Mouse (Mus musculus): ENCODE measurements around the gene Apbb2.

Apbb2 gene

GRCm38 (mm10) chr5:66398530-66399263 lies 219.9 kb downstream of the Apbb2 start:
- Histone ChIP-seq H3K27me3 (ENCODE audit: insufficient read depth, low read length) (no peaks in the 10 kb centered on the region), H3K9me3 (ENCODE audit: low read length) (no peaks in the 10 kb centered on the region), H3K36me3 (ENCODE audit: insufficient read depth, low read length) (0 out of 2 replicates have a peak, but pooled peaks cover 6% of the 10 kb centered on the region), H3K4me3 (replicated peaks; ENCODE audit: low read length) (no peak overlapping the region), H3K4me1 (replicated peaks; ENCODE audit: low read depth, low read length) (peaks cover 6% of the 10 kb centered on the region)
- TF ChIP-seq POU5F1 (IDR thresholded peaks at IDR 0.05; ENCODE audit: borderline replicate concordance, low read length) (no peak), CTCF (conservative IDR thresholded peaks at IDR 0.05; ENCODE audit: low read length) (no peak), NANOG (IDR thresholded peaks at IDR 0.05; ENCODE audit: borderline replicate concordance, low read length) (no peak)

DNA sequence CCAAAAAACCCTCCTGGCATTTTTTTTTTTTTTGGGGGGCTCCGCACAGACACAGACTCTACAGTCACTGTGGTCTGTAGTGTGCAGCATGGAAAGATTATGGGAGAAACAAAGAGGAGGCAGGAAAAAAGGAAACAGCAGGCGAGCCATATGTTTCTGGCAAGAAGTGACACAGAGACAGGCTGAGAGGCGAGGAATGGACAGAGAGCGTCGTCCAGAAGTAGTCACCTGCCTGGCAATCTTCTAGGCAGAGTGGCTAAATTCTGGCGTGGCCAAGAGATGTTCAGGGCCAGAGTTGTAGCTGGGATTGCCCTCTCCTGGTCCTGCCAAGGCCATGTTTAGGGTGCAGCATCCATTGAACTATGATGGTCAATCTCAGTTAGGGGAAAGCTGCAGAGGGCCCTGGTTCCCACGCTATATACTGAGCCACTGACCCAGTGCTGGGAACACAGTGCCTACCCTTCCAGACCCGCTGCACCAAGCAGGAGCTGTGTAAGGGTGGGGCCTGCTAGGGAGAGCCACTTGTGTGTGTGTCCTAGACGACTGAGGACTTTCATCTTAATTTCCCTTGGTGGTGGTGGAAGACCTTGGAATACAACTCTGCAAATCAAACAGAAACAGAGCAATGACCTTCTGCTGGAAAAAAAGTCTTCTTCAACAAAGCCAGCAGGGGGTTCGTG lies 224.7 kb downstream of the Apbb2 start:
- TF ChIP-seq NANOG (IDR thresholded peaks at IDR 0.05; ENCODE audit: borderline replicate concordance, low read length) (no peak), POU5F1 (IDR thresholded peaks at IDR 0.05; ENCODE audit: borderline replicate concordance, low read length) (no peak), CTCF (conservative IDR thresholded peaks at IDR 0.05; ENCODE audit: low read length) (no peak)
- Histone ChIP-seq H3K9me3 (ENCODE audit: low read length) (no peaks in the 10 kb centered on the region), H3K4me1 (replicated peaks; ENCODE audit: low read depth, low read length) (peaks cover 24% of the 10 kb centered on the region), H3K27me3 (ENCODE audit: insufficient read depth, low read length) (no peaks in the 10 kb centered on the region), H3K36me3 (ENCODE audit: insufficient read depth, low read length) (0 out of 2 replicates have a peak, but pooled peaks cover 6% of the 10 kb centered on the region), H3K4me3 (replicated peaks; ENCODE audit: low read length) (no peak overlapping the region)

- Histone ChIP-seq H3K4me3 (replicated peaks; ENCODE audit: low read length) (peak overlapping the region; percentile 30), H3K9me3 (ENCODE audit: low read length) (no peaks in the 10 kb centered on the region), H3K36me3 (ENCODE audit: insufficient read depth, low read length) (0 out of 2 replicates have a peak, but pooled peaks cover under 1% of the 10 kb centered on the region), H3K4me1 (replicated peaks; ENCODE audit: low read depth, low read length) (peaks cover 24% of the 10 kb centered on the region), H3K27me3 (ENCODE audit: insufficient read depth, low read length) (no peaks in the 10 kb centered on the region)
- TF ChIP-seq NANOG (IDR thresholded peaks at IDR 0.05; ENCODE audit: borderline replicate concordance, low read length) (no peak; the same call in 1 of the 2 replicates), CTCF (conservative IDR thresholded peaks at IDR 0.05; ENCODE audit: low read length) (no peak), POU5F1 (IDR thresholded peaks at IDR 0.05; ENCODE audit: borderline replicate concordance, low read length) (no peak)
Observed at GRCm38 (mm10) chr5:66392861-66393529, 225.6 kb downstream of the Apbb2 start.

DNA sequence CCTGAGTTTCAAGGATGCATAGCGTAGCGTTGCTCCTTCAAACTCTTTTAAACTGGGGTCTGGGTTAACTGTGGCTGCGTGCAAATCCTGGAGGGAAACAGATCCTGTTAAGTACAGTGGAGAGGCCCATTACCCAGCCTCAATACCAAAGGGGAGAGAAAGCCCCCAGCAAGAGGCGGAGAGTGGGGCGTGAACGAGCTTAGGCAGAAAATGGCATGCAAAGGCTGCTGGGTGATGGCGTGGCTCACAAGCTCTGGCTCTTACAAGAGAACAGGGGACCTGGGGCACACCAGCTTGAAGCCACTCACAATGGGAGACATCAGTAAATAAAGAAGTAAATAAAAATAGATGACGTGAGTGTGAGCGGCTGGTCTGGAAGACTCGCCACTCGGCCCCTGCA lies 226.8 kb downstream of the Apbb2 start:
- TF ChIP-seq NANOG (IDR thresholded peaks at IDR 0.05; ENCODE audit: borderline replicate concordance, low read length), result no peak
- no peak for TF ChIP-seq POU5F1 (IDR thresholded peaks at IDR 0.05; ENCODE audit: borderline replicate concordance, low read length)
- no peak for TF ChIP-seq CTCF (conservative IDR thresholded peaks at IDR 0.05; ENCODE audit: low read length)
- H3K9me3 ChIP-seq (ENCODE audit: low read length), result no peaks in the 10 kb centered on the region
- H3K27me3 ChIP-seq (ENCODE audit: insufficient read depth, low read length), result no peaks in the 10 kb centered on the region
- H3K4me1 ChIP-seq (replicated peaks; ENCODE audit: low read depth, low read length), result peaks cover 24% of the 10 kb centered on the region
- H3K36me3 ChIP-seq (ENCODE audit: insufficient read depth, low read length), result no peaks in the 10 kb centered on the region
- no peak overlapping the region for H3K4me3 ChIP-seq (replicated peaks; ENCODE audit: low read length)

GRCm38 (mm10) chr5:66391299-66391698 lies 227.3 kb downstream of the Apbb2 start:
- Histone ChIP-seq H3K4me3 (replicated peaks; ENCODE audit: low read length) (no peak overlapping the region), H3K36me3 (ENCODE audit: insufficient read depth, low read length) (no peaks in the 10 kb centered on the region), H3K9me3 (ENCODE audit: low read length) (no peaks in the 10 kb centered on the region), H3K4me1 (replicated peaks; ENCODE audit: low read depth, low read length) (peaks cover 24% of the 10 kb centered on the region), H3K27me3 (ENCODE audit: insufficient read depth, low read length) (no peaks in the 10 kb centered on the region)
- TF ChIP-seq NANOG (IDR thresholded peaks at IDR 0.05; ENCODE audit: borderline replicate concordance, low read length), result peak; percentile 13; the same call in 1 of the 2 replicates
- TF ChIP-seq POU5F1 (IDR thresholded peaks at IDR 0.05; ENCODE audit: borderline replicate concordance, low read length), result no peak
- no peak for TF ChIP-seq CTCF (conservative IDR thresholded peaks at IDR 0.05; ENCODE audit: low read length)

DNA sequence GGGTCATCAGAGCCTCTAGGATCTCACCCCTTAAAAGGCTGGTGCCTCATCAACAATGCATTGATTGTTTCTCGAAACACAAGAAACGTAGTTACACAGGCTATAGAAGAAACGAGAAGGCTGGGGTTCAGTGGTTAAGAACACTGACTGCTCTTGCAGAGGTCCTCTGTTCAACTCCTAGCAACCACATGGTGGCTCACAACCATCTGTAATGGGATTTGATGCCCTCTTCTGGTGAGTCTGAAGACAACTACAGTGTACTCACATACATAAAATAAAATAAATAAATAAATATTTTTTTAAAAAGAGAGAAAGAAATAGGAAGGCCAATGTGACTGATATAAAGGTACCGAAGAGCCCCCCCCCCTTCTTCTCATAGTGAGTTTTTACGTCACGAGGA lies 228.0 kb downstream of the Apbb2 start:
- H3K36me3 ChIP-seq (ENCODE audit: insufficient read depth, low read length), result no peaks in the 10 kb centered on the region
- H3K4me3 ChIP-seq (replicated peaks; ENCODE audit: low read length), result no peak overlapping the region
- H3K4me1 ChIP-seq (replicated peaks; ENCODE audit: low read depth, low read length), result peaks cover 24% of the 10 kb centered on the region
- TF ChIP-seq NANOG (IDR thresholded peaks at IDR 0.05; ENCODE audit: borderline replicate concordance, low read length) (no peak), POU5F1 (IDR thresholded peaks at IDR 0.05; ENCODE audit: borderline replicate concordance, low read length) (no peak), CTCF (conservative IDR thresholded peaks at IDR 0.05; ENCODE audit: low read length) (no peak)
- H3K27me3 ChIP-seq (ENCODE audit: insufficient read depth, low read length), result no peaks in the 10 kb centered on the region
- no peaks in the 10 kb centered on the region for H3K9me3 ChIP-seq (ENCODE audit: low read length)

GRCm38 (mm10) chr5:66387481-66387880 lies 231.1 kb downstream of the Apbb2 start:
- TF ChIP-seq POU5F1 (IDR thresholded peaks at IDR 0.05; ENCODE audit: borderline replicate concordance, low read length) (no peak), CTCF (conservative IDR thresholded peaks at IDR 0.05; ENCODE audit: low read length) (peak; percentile 40)
- Histone ChIP-seq H3K27me3 (ENCODE audit: insufficient read depth, low read length) (no peaks in the 10 kb centered on the region), H3K9me3 (ENCODE audit: low read length) (no peaks in the 10 kb centered on the region), H3K36me3 (ENCODE audit: insufficient read depth, low read length) (no peaks in the 10 kb centered on the region), H3K4me3 (replicated peaks; ENCODE audit: low read length) (no peak overlapping the region), H3K4me1 (replicated peaks; ENCODE audit: low read depth, low read length) (peaks cover 13% of the 10 kb centered on the region)

- no peak overlapping the region for H3K4me3 ChIP-seq (replicated peaks; ENCODE audit: low read length)
- H3K27me3 ChIP-seq (ENCODE audit: insufficient read depth, low read length), result no peaks in the 10 kb centered on the region
- H3K9me3 ChIP-seq (ENCODE audit: low read length), result no peaks in the 10 kb centered on the region
- no peaks in the 10 kb centered on the region for H3K4me1 ChIP-seq (replicated peaks; ENCODE audit: low read depth, low read length)
- TF ChIP-seq NANOG (IDR thresholded peaks at IDR 0.05; ENCODE audit: borderline replicate concordance, low read length) (no peak), POU5F1 (IDR thresholded peaks at IDR 0.05; ENCODE audit: borderline replicate concordance, low read length) (no peak), CTCF (conservative IDR thresholded peaks at IDR 0.05; ENCODE audit: low read length) (peak; percentile 100)
- no peaks in the 10 kb centered on the region for H3K36me3 ChIP-seq (ENCODE audit: insufficient read depth, low read length)
Observed at GRCm38 (mm10) chr5:66385636-66386035, 232.9 kb downstream of the Apbb2 start.
